Mouse (Mus musculus) embryo, embryonic 11 days (tissue): ENCODE data around the gene Blmh.
A peak's percentile ranks its signal among the peaks of the same experiment; 100 is the strongest.

Source experiments
- DNase-seq: peaks from one replicate; pipeline ENCODE4 v3.0.0-alpha.2; 2015

Gene Blmh

GRCm38 (mm10) chr11:76924759-76925236 lies at the start of gene Blmh:
TSS of gene Blmh (plus strand) at chr11:76924809.
- DNase-seq: no peak

- no peak for DNase-seq
Observed at GRCm38 (mm10) chr11:76879816-76880215, 44.8 kb upstream of the Blmh start.

GRCm38 (mm10) chr11:76884451-76884850 lies 40.2 kb upstream of the Blmh start:
- DNase-seq: no peak

GRCm38 (mm10) chr11:76889339-76890164 lies 35.1 kb upstream of the Blmh start:
- DNase-seq: no peak

GRCm38 (mm10) chr11:76891171-76891570 lies 33.4 kb upstream of the Blmh start:
- no peak for DNase-seq

GRCm38 (mm10) chr11:76891738-76892349 lies 32.8 kb upstream of the Blmh start:
- no peak for DNase-seq

GRCm38 (mm10) chr11:76892972-76893371 lies 31.6 kb upstream of the Blmh start:
- no peak for DNase-seq

GRCm38 (mm10) chr11:76893570-76893969 lies 31.0 kb upstream of the Blmh start:
- peak; percentile 57 for DNase-seq

- DNase-seq: peak; percentile 81
Observed at GRCm38 (mm10) chr11:76894240-76894639, 30.4 kb upstream of the Blmh start.

- no peak for DNase-seq
Observed at GRCm38 (mm10) chr11:76896360-76896759, 28.2 kb upstream of the Blmh start.

GRCm38 (mm10) chr11:76897126-76897525 lies 27.5 kb upstream of the Blmh start:
- no peak for DNase-seq

- no peak for DNase-seq
Observed at GRCm38 (mm10) chr11:76897871-76898270, 26.7 kb upstream of the Blmh start.

- DNase-seq: no peak
Observed at GRCm38 (mm10) chr11:76898751-76899150, 25.9 kb upstream of the Blmh start.

- peak; percentile 29 for DNase-seq
Observed at GRCm38 (mm10) chr11:76899758-76900738, 24.6 kb upstream of the Blmh start.

- no peak for DNase-seq
Observed at GRCm38 (mm10) chr11:76901579-76902361, 22.8 kb upstream of the Blmh start, which contains the start of gene Tmigd1. TSS of gene Tmigd1 (plus strand) at chr11:76902159.

GRCm38 (mm10) chr11:76904340-76904739 lies 20.3 kb upstream of the Blmh start:
- DNase-seq: no peak

GRCm38 (mm10) chr11:76908651-76909050 lies 16.0 kb upstream of the Blmh start:
- DNase-seq: no peak

GRCm38 (mm10) chr11:76911325-76912054 lies 13.1 kb upstream of the Blmh start:
- DNase-seq: no peak

GRCm38 (mm10) chr11:76912055-76912395 lies 12.6 kb upstream of the Blmh start:
- DNase-seq: peak; percentile 45

GRCm38 (mm10) chr11:76914366-76914765 lies 10.2 kb upstream of the Blmh start:
- DNase-seq: no peak

- peak; percentile 51 for DNase-seq
Observed at GRCm38 (mm10) chr11:76916539-76917229, 7.9 kb upstream of the Blmh start.
